Mouse (Mus musculus): ENCODE measurements around the gene Comt.

The Comt gene

DNA sequence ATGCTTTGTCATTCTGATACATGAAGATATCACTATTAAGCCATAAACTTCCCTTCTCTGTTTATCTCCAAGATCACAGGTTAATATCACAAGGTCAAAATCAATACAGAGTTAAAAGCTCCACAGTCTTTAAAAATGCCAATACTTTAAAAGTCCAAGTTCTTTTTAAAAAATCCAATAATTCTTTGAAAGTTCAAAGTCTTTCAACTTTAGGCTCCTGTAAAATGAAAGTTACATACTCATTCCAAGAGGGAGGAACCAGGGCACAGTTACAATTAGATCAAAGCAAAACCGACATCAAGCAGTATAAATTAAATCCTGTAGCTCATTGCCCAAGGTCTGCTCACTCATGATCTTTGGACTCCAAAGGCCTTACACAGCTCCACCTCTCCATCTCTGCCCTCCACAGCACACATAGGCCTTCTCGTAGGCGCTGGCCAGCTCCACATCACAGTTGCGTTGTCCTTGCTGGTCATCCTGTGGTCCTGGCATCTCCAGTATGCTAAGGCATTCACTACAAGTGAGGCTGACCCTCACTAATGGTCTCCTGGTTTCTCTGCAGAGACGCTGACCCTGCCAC, 6.8 kb upstream of the Comt start:
- no peak for ATAC-seq (ENCODE audit: low TSS enrichment)

DNA sequence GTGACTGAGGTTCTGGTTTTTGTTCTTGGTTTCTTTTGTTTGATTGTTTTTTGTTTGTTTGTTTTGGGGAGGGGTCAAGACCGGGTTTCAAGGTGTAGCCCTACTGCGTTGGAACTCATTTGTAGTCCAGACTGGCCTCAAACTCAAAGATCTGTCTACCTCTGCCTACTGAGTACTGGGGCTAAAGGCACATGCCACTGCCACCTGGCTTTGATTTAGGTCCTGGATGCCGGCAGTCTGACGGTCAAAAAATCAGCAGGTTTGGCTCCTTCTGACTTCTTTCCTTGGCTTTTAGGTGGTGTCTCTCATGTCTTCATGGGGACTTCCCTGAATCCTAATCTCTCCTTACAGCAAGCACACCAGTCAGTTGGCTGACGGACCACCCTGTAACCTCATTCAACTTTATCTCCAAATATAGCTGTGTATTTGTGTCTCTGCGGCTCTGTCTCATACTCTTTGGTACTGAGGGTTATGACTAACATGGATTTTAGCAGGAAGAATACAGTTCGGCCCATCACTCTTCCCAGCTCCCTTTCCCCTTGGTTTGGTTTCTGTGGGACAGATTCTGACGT, 4.1 kb upstream of the Comt start:
- no peak for ATAC-seq (ENCODE audit: low TSS enrichment)

DNA sequence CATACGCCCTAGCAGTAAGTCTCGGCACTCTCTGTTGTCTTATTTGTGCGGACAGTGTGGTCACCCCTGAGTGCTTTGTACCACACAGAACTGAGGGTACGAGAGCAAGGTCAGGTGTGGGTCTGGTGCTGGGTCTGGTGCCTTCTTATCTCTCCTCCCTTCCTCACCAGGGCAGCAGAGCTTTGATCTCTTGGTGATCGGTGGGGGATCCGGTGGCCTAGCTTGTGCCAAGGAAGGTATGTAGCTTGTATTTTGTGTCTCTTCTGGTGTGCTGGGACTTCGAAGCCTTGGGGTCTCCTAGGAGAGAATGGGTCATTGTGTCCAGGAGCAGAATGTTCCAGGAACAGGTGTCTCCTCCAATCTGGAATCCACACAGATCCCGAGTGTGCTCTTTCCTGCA, 3.0 kb upstream of the Comt start:
- ATAC-seq (ENCODE audit: low TSS enrichment) = no peak

DNA sequence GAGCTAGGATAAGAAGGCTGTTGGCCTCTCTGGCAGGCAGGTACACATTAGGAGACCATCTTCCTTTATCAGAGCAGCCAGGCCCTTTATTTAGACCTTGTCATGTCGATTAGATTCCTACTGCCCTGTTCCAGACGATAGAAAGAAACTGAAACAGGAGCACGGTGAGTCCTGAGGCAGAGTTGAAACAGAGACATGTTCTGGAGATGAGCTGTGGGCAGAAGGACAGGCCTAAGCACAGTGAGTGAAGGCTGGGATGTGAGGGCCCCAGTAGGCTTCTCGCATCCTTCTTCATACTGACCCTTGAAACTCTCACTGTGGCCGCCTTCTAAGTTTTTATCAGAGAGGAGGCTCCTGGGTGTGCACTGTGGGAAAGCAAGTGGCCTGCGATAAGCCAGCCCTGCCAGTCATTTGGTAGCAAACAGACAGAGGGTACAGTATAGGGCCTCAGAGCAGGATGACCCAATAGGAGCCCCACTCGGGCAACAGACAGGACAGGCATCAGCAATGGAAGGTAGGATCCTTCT, 1.9 kb upstream of the Comt start:
- ATAC-seq (ENCODE audit: low TSS enrichment) = no peak

DNA sequence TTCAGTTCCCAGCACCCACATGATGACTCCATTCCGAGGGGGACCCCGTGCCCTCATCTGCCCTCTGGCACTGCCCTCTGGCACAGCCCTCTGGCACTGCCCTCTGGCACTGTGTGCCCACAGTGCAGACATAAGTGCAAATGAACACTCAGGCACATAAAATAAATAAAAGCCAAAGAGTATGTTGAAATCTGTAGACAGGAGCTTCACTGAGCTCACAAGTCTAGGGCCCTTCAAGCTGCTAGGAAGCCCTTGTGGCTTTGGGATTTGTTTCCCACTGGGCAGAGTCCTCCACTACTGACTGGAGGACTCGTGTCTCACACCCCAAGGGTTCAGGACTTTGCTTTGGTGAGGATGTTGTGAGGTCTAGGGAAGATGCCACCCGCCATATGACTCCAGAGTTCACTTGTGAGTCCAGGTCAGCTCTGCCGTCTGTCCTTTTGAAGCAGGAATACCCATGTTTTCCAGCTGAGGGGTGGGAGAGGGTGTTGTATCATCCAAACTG, 1.4 kb upstream of the Comt start:
- no peak for ATAC-seq (ENCODE audit: low TSS enrichment)

DNA sequence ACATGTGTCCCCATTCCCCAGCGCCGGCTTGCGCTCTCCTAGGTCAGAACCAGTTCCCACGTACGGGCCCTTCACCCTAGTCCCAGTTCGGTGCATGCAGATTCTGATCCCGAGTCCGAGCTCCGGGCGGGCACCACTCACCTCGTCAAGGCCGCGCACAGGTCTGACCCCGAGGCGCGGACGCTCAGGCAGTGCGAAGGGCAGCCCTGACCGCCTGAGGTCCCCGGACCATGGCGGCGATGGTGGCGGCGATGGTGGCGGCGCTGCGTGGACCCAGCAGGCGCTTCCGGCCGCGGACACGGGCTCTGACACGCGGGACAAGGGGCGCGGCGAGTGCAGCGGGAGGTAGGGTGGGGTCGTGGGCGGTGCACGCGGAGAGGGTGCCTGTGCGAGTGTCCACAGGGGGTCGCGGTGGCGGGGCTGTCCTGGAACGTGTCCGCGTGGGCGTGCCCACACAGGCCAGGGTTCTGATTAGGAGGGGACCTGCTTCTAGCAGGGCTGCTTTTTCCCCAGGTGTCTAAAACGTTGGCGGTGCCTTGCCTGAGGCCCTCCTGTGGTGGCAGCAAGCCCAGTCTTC, 349 bp downstream of the Comt start, which contains the start of gene Txnrd2:
Gene Txnrd2, plus strand, starts transcription at position 170 of the 577 bp plus-strand sequence.
- peak; percentile 57 for ATAC-seq (ENCODE audit: low TSS enrichment)

DNA sequence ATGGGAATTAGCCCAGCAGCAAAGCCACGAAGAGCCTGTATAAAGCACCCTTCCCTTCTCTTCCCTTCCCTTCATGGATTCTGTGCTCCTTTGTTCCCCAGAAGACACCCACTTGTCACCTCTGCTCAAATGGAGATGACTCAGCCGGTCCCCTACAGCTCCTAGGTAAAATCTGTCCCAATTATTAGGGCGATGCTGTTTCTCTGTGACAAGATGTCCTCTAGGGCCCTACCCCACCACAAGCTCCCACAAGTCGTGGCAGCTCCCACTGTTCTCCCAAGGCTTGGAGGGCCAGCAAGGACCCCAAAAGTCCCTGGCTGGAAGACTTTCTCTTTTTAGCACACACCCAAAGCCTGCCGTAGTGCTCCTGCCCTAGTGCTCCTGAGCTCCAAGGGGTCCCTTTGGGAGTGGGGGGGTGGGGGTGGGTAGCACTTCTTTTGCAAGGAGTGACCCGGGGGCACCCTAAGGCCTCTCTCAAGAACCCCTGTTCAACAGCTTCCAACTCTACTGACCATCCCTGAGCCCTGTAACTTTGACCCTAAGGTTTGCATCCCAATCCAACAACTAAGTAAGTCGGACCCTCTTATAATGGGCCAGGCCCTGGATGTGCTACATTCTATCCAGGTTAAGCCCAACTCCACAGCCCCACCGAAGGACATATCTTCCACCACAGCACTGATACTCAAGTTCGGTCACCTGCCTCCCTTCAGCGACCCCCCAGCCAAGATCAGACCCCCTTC, 1.0 kb downstream of the Comt start:
- ATAC-seq (ENCODE audit: low TSS enrichment) = peak; percentile 31; the same call in 1 of the 2 replicates

DNA sequence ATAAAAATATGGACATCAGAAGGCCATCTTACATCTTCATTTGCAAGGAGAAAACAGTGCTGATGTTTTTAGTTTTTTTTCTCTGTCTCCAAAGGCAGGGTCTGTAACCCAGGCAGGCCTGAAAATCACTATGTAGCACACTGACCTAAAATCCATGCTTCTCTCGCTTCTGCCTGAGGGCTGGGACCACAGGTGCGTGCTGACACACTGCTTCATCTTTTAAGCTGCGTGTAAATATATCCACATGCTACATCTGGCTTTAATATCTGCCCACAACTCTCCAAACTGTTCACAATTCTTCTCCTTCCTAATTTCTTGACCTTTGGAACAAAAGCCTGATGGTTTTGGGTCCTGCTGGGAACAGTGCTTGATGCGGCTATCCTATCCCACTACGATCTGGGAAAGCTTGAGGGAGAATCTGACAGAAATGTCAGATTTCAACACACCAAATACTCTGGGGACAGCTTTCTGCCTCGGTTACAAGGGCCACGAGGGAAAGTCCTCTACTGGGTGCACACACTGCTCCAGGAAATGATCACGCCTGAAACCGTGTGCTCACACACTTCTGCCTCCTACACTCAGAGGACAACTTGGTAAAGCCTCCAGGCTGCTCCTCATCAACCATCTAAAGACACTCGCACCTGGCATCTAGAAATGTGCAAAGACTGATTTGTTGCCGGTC, 2.1 kb downstream of the Comt start:
- 0 out of 2 replicates have a peak, but pooled peaks have one; percentile 31 for ATAC-seq (ENCODE audit: low TSS enrichment)

DNA sequence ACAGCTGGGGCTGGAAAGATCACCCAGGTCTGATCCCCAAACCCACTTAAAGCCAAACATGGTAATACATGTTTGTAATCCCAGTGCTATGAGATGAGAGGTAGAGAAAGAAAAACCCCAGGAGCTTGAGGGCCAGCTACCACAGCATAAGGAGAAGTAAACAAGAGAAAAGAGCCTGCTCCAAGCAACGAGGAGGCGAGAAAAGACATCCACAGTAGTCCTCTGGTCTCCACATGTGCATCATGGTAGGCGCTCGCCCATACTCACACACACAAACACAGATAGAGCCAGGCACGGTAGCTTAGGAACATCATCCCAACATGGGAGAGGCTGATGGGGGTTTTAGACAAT, 2.8 kb downstream of the Comt start:
- no peak for ATAC-seq (ENCODE audit: low TSS enrichment)

DNA sequence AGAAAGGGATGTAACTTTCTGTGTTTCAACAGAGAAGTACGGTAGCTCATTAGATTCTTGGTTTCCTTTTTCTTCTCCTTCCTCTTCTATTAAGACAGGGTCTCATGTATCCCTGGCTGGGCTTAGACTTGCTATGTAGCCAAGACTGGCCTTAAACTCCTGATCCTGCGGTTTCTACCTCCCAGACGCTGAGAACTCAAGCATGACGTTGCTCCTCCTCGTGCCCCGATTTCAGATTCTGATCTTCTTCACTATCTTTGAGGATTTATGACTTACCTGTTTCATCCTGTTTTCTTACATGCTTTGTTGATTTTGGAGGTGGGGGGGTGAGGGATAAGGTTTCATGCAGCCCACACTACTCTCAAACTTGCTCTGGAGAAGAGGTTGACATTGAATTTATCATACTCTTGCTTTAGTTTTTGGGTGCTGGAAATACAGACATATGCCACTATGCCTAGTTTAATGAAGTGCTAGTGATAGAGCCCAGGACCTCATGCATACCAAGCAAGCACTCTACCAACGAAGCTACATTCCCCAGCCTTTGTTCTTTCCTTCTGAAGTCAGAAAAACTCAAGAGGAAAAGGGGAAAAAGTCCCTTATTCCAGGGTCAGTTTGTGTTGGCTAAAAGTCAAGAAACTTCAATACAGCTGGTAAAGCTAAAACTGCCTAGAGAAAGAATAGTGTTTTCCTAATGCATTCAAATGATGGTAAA, 3.3 kb downstream of the Comt start:
- no peak for ATAC-seq (ENCODE audit: low TSS enrichment)

DNA sequence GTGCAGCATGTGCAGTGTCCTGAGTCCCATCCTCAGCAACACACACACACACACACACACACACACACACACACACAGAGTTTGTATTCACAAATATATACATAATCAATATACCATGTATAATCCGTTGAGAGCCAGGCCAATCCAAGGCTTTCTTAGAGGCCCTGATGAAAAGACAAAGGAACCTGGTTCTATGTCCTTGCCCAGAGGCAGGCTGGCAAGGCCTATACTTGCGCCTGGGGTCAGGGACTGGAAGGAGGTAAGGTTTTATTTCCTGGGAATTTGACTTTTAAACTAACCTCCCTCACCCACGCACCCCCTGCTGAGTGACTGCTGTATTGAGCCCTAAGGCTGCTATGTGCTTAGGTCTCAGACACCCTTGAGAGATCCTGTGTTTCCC, 6.1 kb downstream of the Comt start:
- no peak for ATAC-seq (ENCODE audit: low TSS enrichment)

DNA sequence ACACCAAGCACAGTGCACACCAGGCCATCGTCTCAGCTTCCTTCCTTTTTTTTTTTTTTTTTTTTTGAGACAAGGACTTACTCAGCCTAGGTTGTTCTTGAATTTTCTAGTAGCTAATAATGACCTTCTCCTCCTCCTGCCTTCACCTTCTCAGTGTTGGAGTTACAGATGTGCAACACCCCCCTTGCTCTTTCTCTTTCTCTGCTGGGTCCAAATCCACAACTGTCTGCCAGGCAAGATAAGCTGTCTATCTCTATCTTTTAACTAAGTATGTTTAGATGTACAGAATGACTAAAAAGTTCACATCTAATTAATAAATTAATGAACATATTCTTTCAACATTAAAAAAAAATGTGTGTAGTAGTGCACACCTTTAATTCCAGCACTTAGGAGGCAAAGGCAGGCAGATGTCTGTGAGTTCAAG, 7.0 kb downstream of the Comt start:
- ATAC-seq (ENCODE audit: low TSS enrichment) = no peak

DNA sequence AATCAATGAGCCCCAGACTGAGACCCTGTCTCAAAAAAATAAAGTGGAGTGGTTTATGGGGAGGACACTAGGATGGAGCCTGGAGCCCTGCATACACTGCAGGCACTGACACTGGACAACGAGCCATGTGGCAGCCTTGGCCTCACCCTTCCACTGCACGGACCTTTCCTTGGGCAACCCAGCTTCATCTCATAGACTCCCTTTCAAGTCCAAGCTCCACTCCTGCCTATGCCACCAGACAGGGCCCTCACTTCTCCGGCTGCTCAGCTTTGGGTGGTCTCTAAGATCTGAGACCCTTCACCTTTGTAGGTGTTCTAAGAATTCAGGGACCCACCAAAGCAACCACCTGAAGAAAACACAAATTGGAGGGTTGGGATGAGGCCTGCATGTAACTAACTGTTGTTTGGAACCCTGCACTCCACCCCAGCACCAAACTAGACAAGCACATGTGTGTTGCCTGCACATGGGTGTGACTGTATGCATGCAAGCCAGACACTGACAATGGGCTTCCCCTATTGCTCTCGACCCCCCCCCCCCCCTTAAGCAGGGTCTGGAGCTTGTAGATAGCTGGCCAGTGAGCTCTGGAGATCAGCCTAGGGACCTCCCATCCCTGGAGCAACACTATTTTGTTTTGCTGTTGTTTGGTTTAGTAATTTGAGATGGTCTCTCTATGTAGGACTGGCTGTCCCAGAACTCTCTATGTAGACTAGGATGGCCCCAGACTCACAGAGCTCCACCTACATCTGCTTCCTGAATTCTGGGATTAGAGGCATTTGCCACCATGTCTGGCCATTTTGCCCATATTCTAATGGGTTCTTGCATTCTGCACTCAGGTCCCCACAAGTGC, 7.7 kb downstream of the Comt start:
- no peak for ATAC-seq (ENCODE audit: low TSS enrichment)

DNA sequence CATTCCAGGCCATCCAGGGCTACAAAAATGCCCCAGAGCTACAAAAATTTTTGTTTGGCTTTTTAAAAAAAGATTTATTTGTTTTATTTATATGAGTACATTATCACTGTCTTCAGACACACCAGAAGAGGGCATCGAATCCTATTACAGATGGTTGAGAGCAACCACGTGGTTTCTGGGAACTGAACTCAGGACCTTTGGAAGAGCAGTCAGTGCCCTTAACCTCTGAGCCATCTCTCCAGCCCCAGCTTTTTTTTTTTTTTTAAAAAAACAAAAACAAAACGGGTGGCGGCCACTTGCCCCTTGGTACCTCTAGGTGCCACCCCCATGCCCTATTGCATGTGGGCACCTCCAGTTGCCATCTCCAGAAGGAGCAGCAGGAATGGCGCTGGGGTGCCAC, 9.2 kb downstream of the Comt start:
- no peak for ATAC-seq (ENCODE audit: low TSS enrichment)

DNA sequence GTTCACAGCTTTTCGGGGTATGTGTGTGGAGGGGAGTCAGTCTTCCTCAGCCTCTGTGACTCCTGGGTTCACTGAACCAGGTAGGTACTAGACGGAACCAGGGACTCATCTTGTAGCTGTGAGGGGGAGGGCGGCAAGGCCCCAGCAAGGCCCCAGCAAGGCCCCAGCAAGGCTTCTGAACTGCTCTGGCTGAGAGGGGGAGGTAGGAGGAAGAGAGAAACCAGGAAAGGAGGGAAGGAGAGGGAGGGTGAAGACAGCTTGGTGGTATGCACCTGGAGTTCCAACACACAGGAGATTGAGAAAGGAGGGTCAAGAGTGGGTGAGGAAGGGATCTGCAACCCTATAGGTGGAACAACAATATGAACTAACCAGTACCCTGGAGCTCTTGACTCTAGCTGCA, 9.8 kb downstream of the Comt start:
- peak; percentile 44 for ATAC-seq (ENCODE audit: low TSS enrichment)

DNA sequence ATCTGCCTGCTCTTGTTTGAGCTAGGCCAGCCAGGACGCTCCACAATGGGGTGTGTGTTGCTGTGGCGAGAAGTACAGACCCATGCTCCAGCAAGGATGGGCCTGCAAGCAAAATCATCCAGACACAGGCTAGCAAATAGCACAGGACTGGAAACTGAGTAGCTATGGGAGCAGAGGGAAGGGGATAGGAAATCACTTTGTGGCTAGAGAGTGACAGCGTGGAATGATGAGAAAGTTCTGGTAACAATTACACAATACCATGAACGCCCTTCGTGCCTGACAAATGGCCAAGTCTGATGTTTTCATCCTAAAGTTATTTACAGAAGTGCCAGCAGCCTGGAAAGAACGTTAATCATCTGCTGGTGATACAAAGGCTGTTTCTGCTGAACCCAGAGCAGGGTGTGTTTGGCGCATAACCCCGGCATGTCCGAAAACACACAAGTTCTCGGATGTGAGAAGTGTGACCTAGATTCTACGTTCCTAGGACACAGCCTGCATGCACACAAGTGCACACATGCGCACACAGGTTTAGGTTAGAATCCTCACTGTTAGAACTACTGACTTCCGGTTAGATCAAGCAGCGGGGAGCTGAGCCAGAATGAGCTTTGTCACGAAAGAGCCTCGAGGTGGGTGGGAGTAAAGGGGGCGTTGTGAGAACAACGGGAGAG, 10.4 kb downstream of the Comt start:
- ATAC-seq (ENCODE audit: low TSS enrichment) = peak; percentile 80

DNA sequence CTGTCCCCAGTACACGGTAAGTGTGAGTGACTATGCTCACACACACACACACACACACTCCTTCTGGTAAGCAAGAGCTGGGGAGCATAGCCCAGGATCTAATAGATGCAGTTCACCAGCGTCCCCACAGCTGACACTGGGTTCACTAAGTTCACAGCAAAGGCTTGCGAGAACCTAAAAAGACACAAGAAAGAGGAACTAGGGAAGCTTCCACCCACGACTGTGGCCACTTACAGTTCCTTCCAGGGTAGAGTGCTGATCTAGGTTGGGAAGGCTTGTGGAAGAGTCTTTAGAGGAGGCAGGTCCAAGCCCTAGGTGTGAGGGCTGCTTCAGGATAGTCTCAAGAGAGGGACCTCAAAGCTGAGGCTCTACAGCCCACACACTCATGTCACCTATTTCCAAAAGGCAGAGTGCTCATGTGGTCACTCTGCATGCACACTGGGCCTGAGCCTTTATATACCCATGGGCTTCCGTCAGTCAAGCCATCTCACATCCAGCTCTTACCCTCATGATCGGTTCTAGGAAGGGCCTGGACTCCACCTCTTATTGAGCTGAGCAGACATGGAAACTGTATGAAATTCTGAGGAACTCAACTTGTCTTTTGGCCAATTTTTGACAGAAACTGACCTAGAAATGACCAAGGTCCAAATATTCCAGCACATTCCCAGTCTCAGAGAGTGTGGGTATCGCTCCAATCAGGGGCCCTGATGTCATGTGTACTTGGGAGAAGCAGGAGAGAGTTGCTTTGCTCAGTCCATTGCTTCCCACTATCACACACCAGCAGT, 13.4 kb downstream of the Comt start:
- no peak for ATAC-seq (ENCODE audit: low TSS enrichment)

DNA sequence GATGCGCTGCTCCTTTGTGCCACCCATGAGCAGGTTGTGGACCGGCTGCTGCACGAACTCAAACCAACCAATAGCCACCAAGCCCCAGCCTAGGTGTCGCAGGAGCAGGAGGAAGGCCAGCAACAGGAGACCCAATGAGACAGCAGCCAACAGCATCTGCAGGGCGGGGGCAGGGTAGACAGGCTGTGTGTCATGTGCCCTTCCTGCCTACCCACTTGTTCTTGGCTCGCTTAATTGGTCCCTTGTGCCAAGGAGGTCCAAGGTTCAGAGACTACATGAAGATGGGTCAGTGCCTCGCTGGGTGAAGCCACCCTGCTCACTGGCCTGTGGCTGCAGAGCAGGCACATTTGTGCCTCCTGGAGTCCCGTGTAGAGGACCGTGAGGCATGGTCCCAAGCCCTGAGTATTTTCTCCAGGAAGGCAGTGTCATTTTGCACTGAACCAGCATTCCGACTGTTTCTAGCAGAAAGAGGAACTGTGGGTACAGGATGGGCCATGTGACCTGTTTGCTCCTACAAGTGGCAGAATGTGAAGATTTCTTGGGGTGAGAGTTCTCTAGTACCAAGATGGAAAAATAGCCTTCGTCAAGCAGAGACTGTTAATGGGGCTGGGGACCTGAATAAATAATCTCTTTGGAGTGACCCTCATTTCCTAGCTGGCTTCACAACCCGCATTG, 14.7 kb downstream of the Comt start:
- ATAC-seq (ENCODE audit: low TSS enrichment) = no peak
